Mouse (Mus musculus) ES-E14 (cell line): ENCODE measurements at regions not wholly inside any gene's neighbourhood (a gene's known extent, or its start where the extent isn't known, plus 50 kb on each side); places are given as distances from the start of the nearest gene placed in this dataset.

Experiments used
- CHD2 ChIP-seq: IDR thresholded peaks from 2 replicates; pipeline ENCODE4 v1.6.1; 2014; ENCODE audit warnings: mild to moderate bottlenecking, low read depth, low read length, inconsistent platforms
- HCFC1 ChIP-seq: IDR thresholded peaks from 2 replicates; pipeline ENCODE4 v1.6.1; 2012; ENCODE audit warnings: low read length, inconsistent platforms, borderline replicate concordance; ENCODE audit not compliant: insufficient read depth
- ZC3H11A ChIP-seq: IDR thresholded peaks from 2 replicates; pipeline ENCODE4 v1.6.1; 2012; ENCODE audit warnings: low read depth, mild to moderate bottlenecking, inconsistent platforms, low read length, borderline replicate concordance
- ZNF384 ChIP-seq: IDR thresholded peaks from 2 replicates; pipeline ENCODE4 v1.6.1; 2012; ENCODE audit warnings: low read depth, low read length, inconsistent platforms

- no peak for TF ChIP-seq ZC3H11A
- TF ChIP-seq ZNF384: no peak
- no peak for TF ChIP-seq HCFC1
- TF ChIP-seq CHD2: no peak
Observed at GRCm38 (mm10) chr16:74639805-74640204, 228.2 kb upstream of the Robo2 start.
